Mouse (Mus musculus): Measurements from ENCODE around the gene Klhl6. TPM values are rescaled to one million over a fixed set of nuclear protein-coding genes. Genes with fewer than 3 reads are reported as not detected.
"Not testable (repeated sequence)": the region's sequence is repeated elsewhere in the genome, so short reads cannot be mapped to it uniquely, and the experiment has no call there.

Klhl6 gene
- 1.1 and 3.0 TPM in 2 replicates for polyA plus RNA-seq (2012; rRNA removed)

DNA sequence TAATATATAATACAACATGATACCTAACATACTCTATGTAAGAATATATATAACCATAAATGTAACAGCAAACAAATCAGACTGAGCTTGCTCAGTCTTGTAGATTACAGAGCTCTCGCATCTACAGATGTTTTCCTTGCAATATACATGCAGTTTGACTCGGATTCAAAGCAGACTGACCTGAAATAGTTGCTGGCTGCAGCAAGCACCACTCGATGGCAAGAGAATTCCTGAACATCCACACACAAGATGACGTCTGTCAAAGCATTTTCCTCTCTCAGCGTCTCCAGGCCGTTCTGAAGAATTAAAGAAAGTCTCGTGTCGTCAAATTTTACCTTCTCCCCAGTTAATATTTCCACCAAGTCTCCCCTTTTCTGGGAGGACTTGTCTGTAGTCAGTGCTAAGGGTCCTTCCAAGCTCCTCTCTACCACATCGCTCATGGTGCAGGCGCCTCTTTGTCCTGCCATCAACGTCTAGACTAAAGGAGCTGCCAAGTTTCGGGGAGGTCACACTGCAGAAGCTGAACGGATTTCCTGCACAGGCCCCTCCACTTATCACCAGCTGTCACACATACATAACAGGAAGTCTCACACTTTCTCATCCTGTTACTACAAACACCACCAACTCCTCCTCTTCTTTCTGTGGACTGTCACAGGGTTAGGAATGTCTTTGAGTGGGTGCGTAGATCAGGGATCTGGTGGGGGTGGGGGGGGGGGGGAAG, at the start of gene Klhl6:
Gene Klhl6, minus strand, starts transcription at position 501 of the 721 bp plus-strand sequence.
- Histone ChIP-seq H3K27me3 (ENCODE audit: control insufficient read depth, insufficient read depth, low read length) (no peaks in the 10 kb centered on the region), H3K27ac (ENCODE audit: insufficient read depth, low read depth, low read length) (peak within 1 kb of the TSS; percentile 21; the same call in 1 of the 2 replicates), H3K4me3 (ENCODE audit: low read depth, low read length) (peak within 1 kb of the TSS; percentile 49), H3K4me1 (ENCODE audit: control insufficient read depth, insufficient read depth, insufficient read length, low read length) (no peaks in the 10 kb centered on the region), H3K36me3 (ENCODE audit: control insufficient read depth, insufficient read depth, low read length) (no peaks in the 10 kb centered on the region)
- TF ChIP-seq CTCF (IDR thresholded peaks at IDR 0.05; ENCODE audit: extremely low read depth, insufficient read length, insufficient replicate concordance, low read depth, low read length) (no peak), POLR2A (IDR thresholded peaks at IDR 0.05; ENCODE audit: low read depth, low read length) (no peak)
- WGBS, result 48% methylated on average over 14 of the region's 14 CpGs

DNA sequence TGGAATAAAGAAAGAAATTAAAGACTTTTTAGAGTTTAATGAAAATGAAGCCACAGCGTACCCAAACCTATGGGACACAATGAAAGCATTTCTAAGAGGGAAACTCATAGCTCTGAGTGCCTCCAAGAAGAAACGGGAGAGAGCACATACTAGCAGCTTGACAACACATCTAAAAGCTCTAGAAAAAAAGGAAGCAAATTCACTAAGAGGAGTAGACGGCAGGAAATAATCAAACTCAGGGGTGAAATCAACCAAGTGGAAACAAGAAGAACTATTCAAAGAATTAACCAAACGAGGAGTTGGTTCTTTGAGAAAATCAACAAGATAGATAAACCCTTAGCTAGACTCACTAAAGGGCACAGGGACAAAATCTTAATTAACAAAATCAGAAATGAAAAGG, 44.4 kb upstream of the Klhl6 start:
- H3K36me3 ChIP-seq (ENCODE audit: control insufficient read depth, insufficient read depth, low read length); H3K27me3 ChIP-seq (ENCODE audit: control insufficient read depth, insufficient read depth, low read length); H3K4me3 ChIP-seq (ENCODE audit: low read depth, low read length); H3K4me1 ChIP-seq (ENCODE audit: control insufficient read depth, insufficient read depth, insufficient read length, low read length); H3K27ac ChIP-seq (ENCODE audit: insufficient read depth, low read depth, low read length): not testable (repeated sequence)
- 89% methylated on average over 2 of the region's 4 CpGs for WGBS

DNA sequence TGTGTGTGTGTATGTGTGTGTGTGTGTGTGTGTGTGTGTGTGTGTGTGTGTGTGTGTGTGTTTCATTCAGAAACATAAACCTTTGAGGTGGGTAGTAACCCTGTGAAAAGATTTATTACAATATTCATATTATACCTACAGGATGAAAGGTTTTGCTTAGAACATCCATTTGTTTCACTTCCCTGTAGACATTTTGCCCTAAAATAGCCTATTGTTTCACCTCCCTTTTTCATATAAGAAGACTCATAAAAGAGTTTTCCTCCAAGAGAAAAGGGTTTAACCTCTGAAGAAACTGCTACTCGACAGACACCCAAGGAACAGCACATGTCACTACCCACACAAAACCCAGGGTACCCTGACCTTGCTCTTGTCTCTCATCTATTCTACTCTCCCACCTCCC, 40.0 kb upstream of the Klhl6 start:
- H3K36me3 ChIP-seq (ENCODE audit: control insufficient read depth, insufficient read depth, low read length), result no peaks in the 10 kb centered on the region
- no peaks in the 10 kb centered on the region for H3K27me3 ChIP-seq (ENCODE audit: control insufficient read depth, insufficient read depth, low read length)
- 72% methylated on average over 1 of the region's 1 CpGs for WGBS
- no peak overlapping the region for H3K27ac ChIP-seq (ENCODE audit: insufficient read depth, low read depth, low read length)
- no peak overlapping the region for H3K4me3 ChIP-seq (ENCODE audit: low read depth, low read length)
- H3K4me1 ChIP-seq (ENCODE audit: control insufficient read depth, insufficient read depth, insufficient read length, low read length), result no peaks in the 10 kb centered on the region
- no peak for TF ChIP-seq CTCF (IDR thresholded peaks at IDR 0.05; ENCODE audit: extremely low read depth, insufficient read length, insufficient replicate concordance, low read depth, low read length)
- TF ChIP-seq POLR2A (IDR thresholded peaks at IDR 0.05; ENCODE audit: low read depth, low read length), result no peak

- Histone ChIP-seq H3K4me3 (ENCODE audit: low read depth, low read length) (no peak overlapping the region), H3K27me3 (ENCODE audit: control insufficient read depth, insufficient read depth, low read length) (no peaks in the 10 kb centered on the region), H3K36me3 (ENCODE audit: control insufficient read depth, insufficient read depth, low read length) (no peaks in the 10 kb centered on the region), H3K4me1 (ENCODE audit: control insufficient read depth, insufficient read depth, insufficient read length, low read length) (no peaks in the 10 kb centered on the region), H3K27ac (ENCODE audit: insufficient read depth, low read depth, low read length) (no peak overlapping the region)
- 52% methylated on average over 2 of the region's 2 CpGs for WGBS
- no peak for TF ChIP-seq CTCF (IDR thresholded peaks at IDR 0.05; ENCODE audit: extremely low read depth, insufficient read length, insufficient replicate concordance, low read depth, low read length)
- TF ChIP-seq POLR2A (IDR thresholded peaks at IDR 0.05; ENCODE audit: low read depth, low read length), result no peak
Observed at GRCm38 (mm10) chr16:20021848-20022247, 39.0 kb upstream of the Klhl6 start.

DNA sequence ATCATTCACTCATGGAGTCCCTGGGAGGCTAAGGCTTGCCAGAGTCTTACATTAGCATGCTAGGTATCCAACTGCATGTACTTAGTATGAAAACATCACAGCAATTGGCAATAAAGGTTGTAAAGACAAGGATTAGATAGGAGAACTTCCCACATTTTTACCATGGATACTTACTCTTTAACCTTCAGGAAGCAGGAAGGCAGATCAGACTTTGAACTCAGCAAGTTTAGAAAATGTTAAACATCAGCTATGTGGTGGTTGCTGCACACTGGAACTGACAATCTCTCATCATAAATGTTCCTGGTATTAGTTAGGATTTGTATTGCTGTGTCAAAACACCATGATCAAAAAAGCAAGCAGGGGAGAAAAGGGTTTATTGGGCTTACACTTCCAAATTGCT, 29.8 kb upstream of the Klhl6 start:
- H3K36me3 ChIP-seq (ENCODE audit: control insufficient read depth, insufficient read depth, low read length), result no peaks in the 10 kb centered on the region
- H3K4me1 ChIP-seq (ENCODE audit: control insufficient read depth, insufficient read depth, insufficient read length, low read length), result no peaks in the 10 kb centered on the region
- TF ChIP-seq CTCF (IDR thresholded peaks at IDR 0.05; ENCODE audit: extremely low read depth, insufficient read length, insufficient replicate concordance, low read depth, low read length) (no peak), POLR2A (IDR thresholded peaks at IDR 0.05; ENCODE audit: low read depth, low read length) (no peak)
- no peak overlapping the region for H3K4me3 ChIP-seq (ENCODE audit: low read depth, low read length)
- H3K27ac ChIP-seq (ENCODE audit: insufficient read depth, low read depth, low read length), result no peak overlapping the region
- no peaks in the 10 kb centered on the region for H3K27me3 ChIP-seq (ENCODE audit: control insufficient read depth, insufficient read depth, low read length)

DNA sequence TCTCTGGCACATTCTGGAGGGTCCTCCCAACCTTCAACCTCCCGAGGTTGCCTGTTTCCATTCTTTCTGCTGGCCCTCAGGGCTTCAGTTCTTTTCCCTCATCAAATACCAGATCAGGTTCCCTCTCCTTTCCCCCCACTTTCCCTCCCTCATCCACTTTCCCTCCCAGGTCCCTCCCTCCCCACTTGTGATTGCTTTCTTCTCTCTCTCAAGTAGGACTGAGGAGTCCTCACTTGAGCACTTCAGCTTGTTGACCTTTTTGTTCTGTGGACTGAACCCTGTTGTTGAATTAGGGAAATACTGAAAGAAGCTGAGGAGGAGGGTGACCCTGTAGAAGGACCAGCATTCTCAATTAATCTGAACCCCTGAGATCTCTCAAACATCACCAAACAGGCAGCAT, 23.2 kb upstream of the Klhl6 start:
- WGBS, result 75% methylated on average over 1 of the region's 1 CpGs
- TF ChIP-seq POLR2A (IDR thresholded peaks at IDR 0.05; ENCODE audit: low read depth, low read length) (no peak), CTCF (IDR thresholded peaks at IDR 0.05; ENCODE audit: extremely low read depth, insufficient read length, insufficient replicate concordance, low read depth, low read length) (no peak)
- H3K27me3 ChIP-seq (ENCODE audit: control insufficient read depth, insufficient read depth, low read length), result no peaks in the 10 kb centered on the region
- no peaks in the 10 kb centered on the region for H3K4me1 ChIP-seq (ENCODE audit: control insufficient read depth, insufficient read depth, insufficient read length, low read length)
- H3K36me3 ChIP-seq (ENCODE audit: control insufficient read depth, insufficient read depth, low read length), result no peaks in the 10 kb centered on the region
- no peak overlapping the region for H3K4me3 ChIP-seq (ENCODE audit: low read depth, low read length)
- H3K27ac ChIP-seq (ENCODE audit: insufficient read depth, low read depth, low read length), result no peak overlapping the region

DNA sequence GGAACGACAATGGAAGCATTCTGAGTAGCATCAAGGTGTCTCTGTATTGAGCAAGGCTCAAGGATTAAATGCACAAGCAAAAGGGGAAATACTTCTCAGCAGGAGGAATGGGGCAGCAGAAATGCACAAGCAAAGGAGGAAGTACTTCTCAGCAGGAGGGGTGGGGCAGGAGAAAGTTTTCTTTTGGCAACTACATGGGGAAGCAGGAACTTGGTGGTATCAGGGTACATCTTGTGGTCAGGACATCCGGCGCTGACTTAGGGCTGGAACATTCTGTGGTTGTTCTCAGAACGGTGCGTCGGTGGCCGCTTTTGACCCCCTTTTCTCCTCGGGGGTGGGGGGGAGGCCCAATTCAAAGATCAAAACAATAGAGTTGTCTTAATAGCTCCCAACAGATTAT, 17.4 kb upstream of the Klhl6 start:
- not testable (repeated sequence) for H3K4me1 ChIP-seq (ENCODE audit: control insufficient read depth, insufficient read depth, insufficient read length, low read length); H3K36me3 ChIP-seq (ENCODE audit: control insufficient read depth, insufficient read depth, low read length); H3K27ac ChIP-seq (ENCODE audit: insufficient read depth, low read depth, low read length); H3K27me3 ChIP-seq (ENCODE audit: control insufficient read depth, insufficient read depth, low read length); H3K4me3 ChIP-seq (ENCODE audit: low read depth, low read length)
- 92% methylated on average over 8 of the region's 8 CpGs for WGBS

DNA sequence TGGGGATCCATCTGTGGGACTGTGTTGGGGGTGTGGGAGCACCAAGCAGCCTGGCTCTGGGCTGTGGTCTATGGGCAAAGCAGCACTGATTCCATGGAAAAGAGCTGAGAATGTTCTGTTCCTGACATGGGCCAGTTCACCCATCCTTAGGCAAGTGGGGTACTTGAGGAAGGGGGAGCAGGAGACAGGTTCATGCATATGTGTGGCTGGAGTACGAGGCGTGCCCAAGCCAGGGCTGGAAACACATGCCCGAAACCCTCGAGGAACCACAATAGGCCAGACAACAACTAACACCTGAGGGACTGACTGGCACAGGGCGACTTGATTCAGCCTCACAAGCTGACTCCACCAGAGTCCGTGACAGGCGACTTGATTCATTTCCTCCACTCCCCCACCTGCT, 14.8 kb upstream of the Klhl6 start:
- TF ChIP-seq POLR2A (IDR thresholded peaks at IDR 0.05; ENCODE audit: low read depth, low read length), result no peak
- TF ChIP-seq CTCF (IDR thresholded peaks at IDR 0.05; ENCODE audit: extremely low read depth, insufficient read length, insufficient replicate concordance, low read depth, low read length), result no peak
- Histone ChIP-seq H3K36me3 (ENCODE audit: control insufficient read depth, insufficient read depth, low read length) (no peaks in the 10 kb centered on the region), H3K27ac (ENCODE audit: insufficient read depth, low read depth, low read length) (no peak overlapping the region), H3K4me3 (ENCODE audit: low read depth, low read length) (no peak overlapping the region), H3K27me3 (ENCODE audit: control insufficient read depth, insufficient read depth, low read length) (no peaks in the 10 kb centered on the region), H3K4me1 (ENCODE audit: control insufficient read depth, insufficient read depth, insufficient read length, low read length) (no peaks in the 10 kb centered on the region)
- 94% methylated on average over 7 of the region's 7 CpGs for WGBS

DNA sequence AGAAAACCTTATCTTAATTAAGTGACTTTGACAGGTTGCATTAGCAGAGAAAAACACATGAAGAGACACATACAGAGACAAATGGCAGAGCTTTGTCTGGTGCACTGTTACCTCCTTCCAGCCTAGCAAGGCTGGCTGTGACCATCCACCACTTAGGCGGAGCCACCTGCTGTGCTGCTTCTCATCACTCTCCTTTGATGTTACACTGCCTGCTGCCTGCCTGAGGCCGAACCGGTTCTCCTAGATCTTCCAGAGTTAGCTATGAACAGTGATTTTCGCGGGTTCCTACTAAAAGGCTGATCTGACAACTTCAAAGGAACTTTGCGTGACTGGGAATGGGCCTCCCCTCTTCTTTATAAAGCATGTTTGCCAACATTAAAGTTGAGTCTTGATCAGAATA, 14.1 kb upstream of the Klhl6 start:
- not testable (repeated sequence) for H3K27ac ChIP-seq (ENCODE audit: insufficient read depth, low read depth, low read length); H3K4me1 ChIP-seq (ENCODE audit: control insufficient read depth, insufficient read depth, insufficient read length, low read length); H3K36me3 ChIP-seq (ENCODE audit: control insufficient read depth, insufficient read depth, low read length); H3K27me3 ChIP-seq (ENCODE audit: control insufficient read depth, insufficient read depth, low read length); H3K4me3 ChIP-seq (ENCODE audit: low read depth, low read length)
- WGBS, result 28% methylated on average over 6 of the region's 6 CpGs

Data from small intestine, adult 2 months (tissue).